Mouse (Mus musculus) CH12.LX (cell line): ENCODE results near the gene 4931429L15Rik. TPM values are rescaled to one million over a fixed set of nuclear protein-coding genes. Genes with fewer than 3 reads are reported as not detected.

ENCODE experiments used
- DNase-seq: peaks from one replicate; pipeline ENCODE4 v3.0.0-alpha.2; 2013; ENCODE audit errors: extremely low read depth
- H3K27ac ChIP-seq: 2 replicates; pipeline ENCODE4 v1.5.1; 2012; ENCODE audit warnings: low read depth, mild to moderate bottlenecking, control low read depth, moderate library complexity; ENCODE audit not compliant: insufficient read depth
- H3K27me3 ChIP-seq: replicated peaks from 2 replicates; pipeline ENCODE3; 2012; ENCODE audit warnings: inconsistent platforms
- H3K36me3 ChIP-seq, 2 experiments: replicated peaks in 1 of 2; 2 replicates each; pipeline versions ENCODE3 to v1.6.1; 2012; ENCODE audit warnings: inconsistent platforms in 1 of 2, low read length in 1 of 2, mild to moderate bottlenecking in 1 of 2, mixed read lengths in 1 of 2, moderate library complexity in 1 of 2; ENCODE audit not compliant: control insufficient read depth in 1 of 2, insufficient read depth in 1 of 2
- H3K4me1 ChIP-seq, 2 experiments: 2 replicates each; pipeline ENCODE4 v1.6.1; 2012; ENCODE audit warnings: inconsistent platforms in 1 of 2, moderate library complexity in 1 of 2; ENCODE audit not compliant: insufficient read depth in 2 of 2, control insufficient read depth in 1 of 2
- H3K4me2 ChIP-seq: 2 replicates; pipeline ENCODE4 v1.6.1; 2012; ENCODE audit warnings: low read depth, mild to moderate bottlenecking, control low read depth; ENCODE audit not compliant: poor library complexity, insufficient read depth, severe bottlenecking
- H3K4me3 ChIP-seq, 3 experiments: fragments of 150-350 bp in 1 of 3; sonication (generic) in 1 of 3; replicated peaks in 1 of 3; 2 replicates each; pipeline versions ENCODE3 to v1.5.1; 2011 to 2012; ENCODE audit warnings: low read depth in 2 of 3, low read length in 2 of 3, mild to moderate bottlenecking in 2 of 3, moderate library complexity in 2 of 3, control low read depth in 1 of 3, improper control_type of control experiment in 1 of 3, inconsistent platforms in 1 of 3, mixed read lengths in 1 of 3; ENCODE audit not compliant: poor library complexity in 1 of 3
- H3K79me2 ChIP-seq: replicated peaks from 2 replicates; pipeline ENCODE4 v1.6.1; 2012; ENCODE audit warnings: mild to moderate bottlenecking, moderate library complexity; ENCODE audit not compliant: control insufficient read depth, poor library complexity, insufficient read depth, severe bottlenecking; ENCODE audit errors: extremely low read depth
- H3K9ac ChIP-seq: 2 replicates; pipeline ENCODE4 v1.6.1; 2012; ENCODE audit warnings: low read depth, mild to moderate bottlenecking, control low read depth, moderate library complexity; ENCODE audit not compliant: insufficient read depth
- H3K9me3 ChIP-seq: replicated peaks from 2 replicates; pipeline ENCODE3; 2012; ENCODE audit warnings: low read length, inconsistent platforms, mixed read lengths
- BHLHE40 ChIP-seq: IDR thresholded peaks from 2 replicates; pipeline ENCODE4 v1.6.1; 2011; ENCODE audit warnings: mild to moderate bottlenecking, low read depth, low read length, improper control_type of control experiment
- CHD1 ChIP-seq: IDR thresholded peaks from 2 replicates; pipeline ENCODE4 v1.6.1; 2012; ENCODE audit warnings: low read depth, low read length, improper control_type of control experiment, inconsistent platforms
- CHD2 ChIP-seq: IDR thresholded peaks from 2 replicates; pipeline ENCODE4 v1.6.1; 2011; ENCODE audit warnings: low read length, improper control_type of control experiment
- ELF1 ChIP-seq: IDR thresholded peaks from 2 replicates; pipeline ENCODE4 v1.6.1; 2014; ENCODE audit warnings: low read depth, mild to moderate bottlenecking, inconsistent platforms, low read length, improper control_type of control experiment
- EP300 ChIP-seq: IDR thresholded peaks from 2 replicates; pipeline ENCODE4 v1.6.1; 2011; ENCODE audit warnings: low read length, improper control_type of control experiment
- ETS1 ChIP-seq: conservative IDR thresholded peaks from 2 replicates; pipeline ENCODE4 v1.6.1; 2012; ENCODE audit warnings: low read depth, mild to moderate bottlenecking, inconsistent platforms, low read length, improper control_type of control experiment, moderate library complexity
- JUND ChIP-seq: conservative IDR thresholded peaks from 2 replicates; pipeline ENCODE4 v1.6.1; 2011; ENCODE audit warnings: low read depth, low read length, improper control_type of control experiment
- KAT2A ChIP-seq: IDR thresholded peaks from 2 replicates; pipeline ENCODE4 v1.6.1; 2012; ENCODE audit warnings: low read length, improper control_type of control experiment, inconsistent platforms; ENCODE audit not compliant: insufficient replicate concordance
- MAFK ChIP-seq: IDR thresholded peaks from 2 replicates; pipeline ENCODE4 v1.6.1; 2011; ENCODE audit warnings: low read length, improper control_type of control experiment; ENCODE audit not compliant: insufficient replicate concordance
- MAX ChIP-seq: IDR thresholded peaks from 2 replicates; pipeline ENCODE4 v1.6.1; 2011; ENCODE audit warnings: low read length, improper control_type of control experiment
- MAZ ChIP-seq: IDR thresholded peaks from 2 replicates; pipeline ENCODE4 v1.6.1; 2012; ENCODE audit warnings: low read depth, mild to moderate bottlenecking, inconsistent platforms, low read length, improper control_type of control experiment, moderate library complexity
- MXI1 ChIP-seq: IDR thresholded peaks from 2 replicates; pipeline ENCODE4 v1.6.1; 2011; ENCODE audit warnings: mild to moderate bottlenecking, low read depth, low read length, improper control_type of control experiment
- MYC ChIP-seq: IDR thresholded peaks from 2 replicates; pipeline ENCODE4 v1.6.1; 2011; ENCODE audit warnings: low read depth, mild to moderate bottlenecking, improper control_type of control experiment, low read length
- NELFE ChIP-seq: IDR thresholded peaks from 2 replicates; pipeline ENCODE4 v1.6.1; 2011; ENCODE audit warnings: low read depth, low read length, improper control_type of control experiment
- NRF1 ChIP-seq: IDR thresholded peaks from 2 replicates; pipeline ENCODE4 v1.6.1; 2014; ENCODE audit warnings: low read depth, mild to moderate bottlenecking, inconsistent platforms, low read length, improper control_type of control experiment, moderate library complexity
- PAX5 ChIP-seq: IDR thresholded peaks from 2 replicates; pipeline ENCODE4 v1.6.1; 2012; ENCODE audit warnings: low read length, inconsistent platforms, mixed read lengths
- POLR2A ChIP-seq: IDR thresholded peaks from 2 replicates; pipeline ENCODE4 v1.6.1; 2011; ENCODE audit warnings: low read depth, mild to moderate bottlenecking, improper control_type of control experiment, low read length
- POLR2AphosphoS2 ChIP-seq: IDR thresholded peaks from 2 replicates; pipeline ENCODE4 v1.6.1; 2011; ENCODE audit warnings: low read depth, low read length, improper control_type of control experiment
- RAD21 ChIP-seq: IDR thresholded peaks from 2 replicates; pipeline ENCODE4 v1.6.1; 2011; ENCODE audit warnings: low read depth, mild to moderate bottlenecking, low read length, improper control_type of control experiment, moderate library complexity
- TBP ChIP-seq: conservative IDR thresholded peaks from 2 replicates; pipeline ENCODE4 v1.6.1; 2011; ENCODE audit warnings: low read depth, low read length, improper control_type of control experiment
- TCF12 ChIP-seq: IDR thresholded peaks from 2 replicates; pipeline ENCODE4 v1.6.1; 2014; ENCODE audit warnings: low read depth, mild to moderate bottlenecking, inconsistent platforms, low read length, improper control_type of control experiment
- UBTF ChIP-seq: IDR thresholded peaks from 2 replicates; pipeline ENCODE4 v1.6.1; 2012; ENCODE audit warnings: low read depth, mild to moderate bottlenecking, inconsistent platforms, low read length, improper control_type of control experiment, moderate library complexity
- USF1 ChIP-seq: IDR thresholded peaks from 2 replicates; pipeline ENCODE4 v1.6.1; 2014; ENCODE audit warnings: low read depth, mild to moderate bottlenecking, inconsistent platforms, low read length, improper control_type of control experiment
- USF2 ChIP-seq: conservative IDR thresholded peaks from 2 replicates; pipeline ENCODE4 v1.6.1; 2011; ENCODE audit warnings: low read depth, low read length, improper control_type of control experiment
- ZC3H11A ChIP-seq: IDR thresholded peaks from 2 replicates; pipeline ENCODE4 v1.6.1; 2012; ENCODE audit warnings: low read depth, mild to moderate bottlenecking, inconsistent platforms, low read length, improper control_type of control experiment
- ZKSCAN1 ChIP-seq: IDR thresholded peaks from 2 replicates; pipeline ENCODE4 v1.6.1; 2012; ENCODE audit warnings: low read depth, inconsistent platforms, low read length, improper control_type of control experiment, borderline replicate concordance
- ZMIZ1 ChIP-seq: IDR thresholded peaks from 2 replicates; pipeline ENCODE4 v1.6.1; 2012; ENCODE audit warnings: low read depth, mild to moderate bottlenecking, inconsistent platforms, low read length, improper control_type of control experiment
- dilution Hi-C: fragments of 300-500 bp; cut with MboI; formaldehyde crosslinking; loops from 2 replicates; pipeline ENCODE4 v1.14.3; 2020; ENCODE audit warnings: low sequenced_read_pairs; ENCODE audit not compliant: extremely low pct_unique_long_range_greater_than_20kb, extremely low pct_ligation_motif_present
- in situ Hi-C: fragments of 300-500 bp; cut with MboI; formaldehyde crosslinking; loops from 3 replicates; pipeline ENCODE4 v1.14.3; 2019; ENCODE audit warnings: low sequenced_read_pairs, low pct_ligation_motif_present, low pct_unique_long_range_greater_than_20kb, mixed read lengths
- polyA plus RNA-seq: library from polyadenylated mRNA; unstranded; fragments of >175 nt; gene quantifications from 2 replicates; pipeline ENCODE4 v1.2.1, GENCODE M21; 2012; ENCODE audit warnings: low read depth; ENCODE audit not compliant: insufficient read length
- total RNA-seq, 2 experiments: library from RNA; depleted of rRNA; stranded (reverse); fragments of 300-350 nt in 1 of 2; fragments of >200 nt in 1 of 2; gene quantifications; 2 replicates each; pipeline ENCODE4 v1.2.3; 2012 to 2014

Gene 4931429L15Rik
- total and polyA plus RNA-seq, 3 experiments, result not detected

DNA sequence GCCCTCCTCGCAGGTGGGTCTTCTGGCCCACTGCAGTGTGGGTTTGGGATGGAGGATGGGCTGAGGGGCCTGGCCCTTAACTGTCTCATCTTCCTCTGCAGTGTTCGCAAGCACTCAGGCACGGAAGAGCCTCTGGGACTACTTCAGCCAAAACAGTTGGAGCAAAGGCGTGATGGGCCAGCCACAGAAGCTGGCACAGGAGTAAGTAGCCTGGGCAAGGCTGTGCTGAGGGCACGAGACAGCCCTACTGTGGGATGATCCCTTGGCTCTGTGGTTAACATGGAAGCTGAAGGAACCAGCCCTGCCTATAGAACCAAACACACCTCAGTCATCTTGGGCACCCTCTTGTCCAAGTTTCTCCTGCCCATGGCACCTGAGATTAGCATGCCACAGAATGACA, 50.7 kb downstream of the 4931429L15Rik start:
- no peak overlapping the region for H3K27ac ChIP-seq
- no peak overlapping the region for H3K4me3 ChIP-seq
- no peaks in the 10 kb centered on the region for H3K27me3 ChIP-seq
- DNase-seq, result no peak
- H3K79me2 ChIP-seq, result peaks cover 11% of the 10 kb centered on the region
- H3K36me3 ChIP-seq, result peaks cover 0 to 12% of the 10 kb centered on the region in 2 experiments
- H3K4me1 ChIP-seq, result peaks cover 2 to 13% of the 10 kb centered on the region in 2 experiments
- no peak overlapping the region for H3K4me2 ChIP-seq
- no peak for TF ChIP-seq UBTF
- no peak for TF ChIP-seq ZC3H11A
- TF ChIP-seq USF1, result no peak
- TF ChIP-seq RAD21, result no peak
- no peak for TF ChIP-seq POLR2AphosphoS2
- TF ChIP-seq MAFK, result no peak
- TF ChIP-seq BHLHE40, result no peak
- no peak for TF ChIP-seq ETS1
- TF ChIP-seq ZKSCAN1, result no peak
- no peak for TF ChIP-seq NRF1
- TF ChIP-seq NELFE, result no peak
- no peak for TF ChIP-seq MAX
- no peak for TF ChIP-seq MAZ
- no peak for TF ChIP-seq POLR2A
- TF ChIP-seq JUND, result no peak
- no peak for TF ChIP-seq CHD1
- no peak for TF ChIP-seq EP300
- no peak for TF ChIP-seq MYC
- in situ Hi-C loops (no loop called here), dilution Hi-C loops (no loop called here)
- H3K9me3 ChIP-seq, result no peaks in the 10 kb centered on the region
- H3K9ac ChIP-seq, result no peak overlapping the region

DNA sequence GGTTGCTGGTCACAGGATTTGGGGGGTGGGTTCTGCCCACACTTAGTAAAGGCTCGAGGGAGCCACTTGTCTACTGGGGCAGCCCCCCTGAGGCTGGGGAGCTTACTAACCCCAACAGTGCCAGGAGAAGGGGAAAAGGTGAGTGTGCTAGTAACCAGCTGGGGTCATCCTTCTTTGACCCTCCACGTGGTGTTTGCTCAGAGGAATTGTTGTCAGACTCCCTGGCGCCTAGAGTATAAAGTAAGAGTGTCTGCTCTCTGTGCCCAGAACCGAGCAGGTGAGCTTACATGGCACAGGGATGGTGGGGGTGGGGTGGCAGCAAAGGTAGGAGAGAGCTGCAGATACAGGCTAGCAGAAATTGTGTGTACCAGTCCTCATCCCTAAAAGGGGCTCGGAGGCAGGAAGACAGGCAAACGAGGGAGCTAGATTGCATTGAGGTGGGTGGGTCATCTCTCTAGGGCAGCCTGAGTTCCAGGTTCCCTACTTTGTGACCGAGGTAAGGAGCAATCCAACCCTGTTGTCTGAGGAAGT, 51.4 kb downstream of the 4931429L15Rik start, which contains the start of gene Apoa5:
Gene Apoa5, plus strand, starts transcription at position 291 of the 531 bp plus-strand sequence.
- Histone ChIP-seq H3K79me2 (peaks cover 4% of the 10 kb centered on the region), H3K36me3 (peaks cover 0 to 12% of the 10 kb centered on the region in 2 experiments), H3K4me1 (peaks cover 2 to 9% of the 10 kb centered on the region in 2 experiments), H3K9me3 (no peaks in the 10 kb centered on the region)
- dilution Hi-C loops, result no loop called here
- DNase-seq, result no peak
- no peak for TF ChIP-seq CHD1
- no peak for TF ChIP-seq UBTF
- TF ChIP-seq MXI1, result no peak
- TF ChIP-seq TBP, result no peak
- TF ChIP-seq PAX5, result no peak
- no peak for TF ChIP-seq MAZ
- no peak for TF ChIP-seq CHD2
- no peak for TF ChIP-seq ZKSCAN1
- no peak for TF ChIP-seq TCF12
- no peak for TF ChIP-seq ELF1
- no peak for TF ChIP-seq ZC3H11A
- TF ChIP-seq USF1, result no peak
- TF ChIP-seq RAD21, result no peak
- TF ChIP-seq KAT2A, result no peak
- TF ChIP-seq NRF1, result no peak
- no peak for TF ChIP-seq USF2
- TF ChIP-seq ZMIZ1, result no peak
- TF ChIP-seq, all 38 proteins: peak for 0
- H3K9ac ChIP-seq, result no peak within 1 kb of the TSS
- H3K4me2 ChIP-seq, result no peak within 1 kb of the TSS
- no peak within 1 kb of the TSS for H3K4me3 ChIP-seq
- in situ Hi-C loops, result no loop called here
- H3K27me3 ChIP-seq, result no peaks in the 10 kb centered on the region
- no peak within 1 kb of the TSS for H3K27ac ChIP-seq
